Mouse (Mus musculus) hindbrain, embryonic 14.5 days (tissue): ENCODE results near the gene Gphn. TPM values are rescaled to one million over a fixed set of nuclear protein-coding genes. Genes with fewer than 3 reads are reported as not detected.

Experiments used
- ATAC-seq: fragments of 200-750 bp; cut with Nextera tagmentation; 2 replicates; pipeline ENCODE4 v1.8.0; 2017; ENCODE audit warnings: moderate number of reproducible peaks, mild to moderate bottlenecking, moderate TSS enrichment, moderate library complexity; ENCODE audit not compliant: low FRiP score
- DNase-seq: peaks from one replicate; pipeline ENCODE4 v3.0.0-alpha.2; 2015; ENCODE audit warnings: low spot score
- H3K27ac ChIP-seq: fragments of 300-500 bp; sonication (generic); 2 replicates; pipeline ENCODE4 v1.5.1; 2014; ENCODE audit warnings: mild to moderate bottlenecking, moderate library complexity
- H3K27me3 ChIP-seq: fragments of 300-500 bp; sonication (generic); 2 replicates; pipeline ENCODE4 v1.6.1; 2014; ENCODE audit warnings: mild to moderate bottlenecking, low read length, mixed read lengths; ENCODE audit not compliant: control insufficient read depth, insufficient read depth
- H3K36me3 ChIP-seq: fragments of 300-500 bp; sonication (generic); replicated peaks from 2 replicates; pipeline ENCODE4 v1.6.1; 2014; ENCODE audit not compliant: control insufficient read depth, insufficient read depth
- H3K4me1 ChIP-seq: fragments of 300-500 bp; sonication (generic); replicated peaks from 2 replicates; pipeline ENCODE4 v1.6.1; 2014; ENCODE audit warnings: antibody characterized with exemption, low read length, mixed read lengths; ENCODE audit not compliant: control insufficient read depth, insufficient read depth
- H3K4me2 ChIP-seq: fragments of 300-500 bp; sonication (generic); replicated peaks from 2 replicates; pipeline ENCODE4 v1.6.1; 2014; ENCODE audit warnings: mild to moderate bottlenecking, moderate library complexity
- H3K4me3 ChIP-seq: fragments of 300-500 bp; sonication (generic); replicated peaks from 2 replicates; pipeline ENCODE4 v1.5.1; 2014; ENCODE audit warnings: mild to moderate bottlenecking, low read length
- H3K9ac ChIP-seq: fragments of 300-500 bp; sonication (generic); 2 replicates; pipeline ENCODE4 v1.6.1; 2014
- H3K9me3 ChIP-seq: fragments of 300-500 bp; sonication (generic); 2 replicates; pipeline ENCODE4 v1.6.1; 2016; ENCODE audit warnings: low read length; ENCODE audit not compliant: control insufficient read depth
- WGBS: fragments of 180-500 bp; shearing (Covaris S2); extraction: QIAGEN DNeasy Blood & Tissue Kit; methylation state at CpG from one replicate; pipeline ENCODE4 v1.1.7; 2014; 5-methylcytosine and 5-hydroxymethylcytosine counted together
- polyA plus RNA-seq: library from polyadenylated mRNA; unstranded; fragments of >200 nt; fragmentation: Nextera tagmentation; extraction: Ambion mirVana; gene quantifications from 2 replicates; pipeline ENCODE4 v1.2.1, GENCODE M21; 2014

Gene Gphn
- polyA plus RNA-seq, 1 experiment from 2014 or later: 61.3 TPM

DNA sequence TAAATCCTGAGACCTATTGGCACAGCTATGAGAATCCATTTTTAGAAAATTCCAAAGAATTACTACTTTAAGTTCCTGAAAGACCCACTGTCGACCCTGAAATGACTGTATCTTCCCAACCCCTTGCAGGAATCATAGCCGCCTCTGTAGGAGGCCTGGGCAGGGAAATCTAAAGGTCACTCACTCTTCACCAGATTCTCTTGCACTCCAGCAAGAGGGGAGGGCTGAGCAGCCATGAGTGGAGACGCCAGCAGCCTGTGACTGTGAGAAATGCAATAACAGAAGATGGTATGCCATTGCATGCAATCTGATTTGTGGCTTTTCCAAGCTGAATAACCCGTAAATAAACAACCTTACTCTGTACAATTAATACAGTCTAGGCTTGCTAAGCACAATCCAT lies 501.5 kb downstream of the Gphn start:
- no peaks in the 10 kb centered on the region for H3K36me3 ChIP-seq
- WGBS: 66% methylated on average over 4 of the region's 4 CpGs
- no peak overlapping the region for H3K27ac ChIP-seq
- no peaks in the 10 kb centered on the region for H3K9me3 ChIP-seq
- no peak overlapping the region for H3K9ac ChIP-seq
- H3K4me2 ChIP-seq: no peak overlapping the region
- DNase-seq: no peak
- no peaks in the 10 kb centered on the region for H3K27me3 ChIP-seq
- no peaks in the 10 kb centered on the region for H3K4me1 ChIP-seq
- no peak for ATAC-seq
- H3K4me3 ChIP-seq: no peak overlapping the region

Other genes starting within 250 kb of the Gphn start
- not detected in 2 replicates for gene Gm6657, start 32.1 kb upstream of the Gphn start, polyA plus RNA-seq